Mouse (Mus musculus) CD8-positive naive resting alpha-beta T cell, adult 2 months (primary cell): ENCODE measurements around the gene Tmtc2.

Source experiments
- DNase-seq, 2 experiments: peaks; one replicate each; pipeline ENCODE4 v3.0.0; 2022; ENCODE audit warnings: low read depth in 2 of 2, low spot score in 2 of 2

Tmtc2 gene

DNA sequence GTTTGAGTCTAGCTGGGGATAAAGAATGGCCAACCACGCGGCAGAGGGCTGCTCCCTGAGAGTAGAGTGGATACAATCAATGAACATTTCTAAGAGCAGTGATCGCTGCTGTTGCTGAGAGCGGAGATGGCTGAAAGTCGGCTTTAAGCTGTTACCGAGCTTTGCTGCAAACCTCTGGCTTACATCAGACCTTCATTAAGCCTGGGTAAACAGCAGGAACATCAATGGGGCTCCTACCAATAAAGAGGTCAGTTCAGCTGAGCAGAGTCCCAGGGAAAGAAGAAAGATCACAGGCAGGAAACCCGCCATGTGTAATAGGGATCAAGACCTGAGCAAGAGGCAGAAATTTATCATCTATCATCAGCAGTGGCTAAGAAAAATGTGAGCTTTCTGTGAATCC lies 72.5 kb downstream of the Tmtc2 start:
- DNase-seq = no peak

DNA sequence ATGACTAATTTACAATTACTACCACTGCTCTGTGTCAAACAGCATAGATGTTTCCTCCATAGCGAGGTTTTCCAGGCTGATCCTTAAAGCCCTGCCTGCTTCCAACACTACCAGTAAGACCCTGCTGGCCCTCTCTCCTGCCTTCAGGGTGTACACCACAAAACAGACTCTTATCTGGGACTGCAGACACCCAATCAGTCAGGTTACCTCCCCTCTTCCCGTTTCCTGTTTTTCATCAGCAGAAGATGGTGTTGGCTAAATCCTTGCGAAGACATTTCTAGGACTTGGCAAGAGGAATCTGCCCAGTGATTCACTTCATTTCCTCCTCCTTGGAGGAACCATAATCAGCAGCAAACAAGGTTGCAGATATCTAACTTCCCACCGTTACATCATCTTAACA lies 73.8 kb downstream of the Tmtc2 start:
- no peak for DNase-seq

DNA sequence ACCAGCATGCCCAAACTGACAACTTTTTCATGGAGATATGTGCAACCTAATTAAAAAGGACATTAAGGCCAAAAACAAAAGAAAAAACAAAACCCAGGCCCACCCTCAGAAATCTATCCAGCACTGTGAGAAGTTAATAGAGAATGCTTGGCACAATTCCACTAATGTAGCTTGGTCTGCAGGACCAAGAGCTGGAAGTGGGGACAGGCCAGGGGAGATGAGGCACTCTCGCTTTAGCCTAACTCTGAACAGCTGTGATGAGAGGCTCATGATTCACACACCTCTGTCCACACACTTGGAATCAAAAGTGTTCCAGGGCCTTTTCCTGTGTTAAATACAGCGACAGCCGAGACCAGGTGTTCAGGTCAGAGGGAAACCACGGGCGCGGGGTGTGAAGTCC lies 79.0 kb downstream of the Tmtc2 start:
- DNase-seq = no peak

DNA sequence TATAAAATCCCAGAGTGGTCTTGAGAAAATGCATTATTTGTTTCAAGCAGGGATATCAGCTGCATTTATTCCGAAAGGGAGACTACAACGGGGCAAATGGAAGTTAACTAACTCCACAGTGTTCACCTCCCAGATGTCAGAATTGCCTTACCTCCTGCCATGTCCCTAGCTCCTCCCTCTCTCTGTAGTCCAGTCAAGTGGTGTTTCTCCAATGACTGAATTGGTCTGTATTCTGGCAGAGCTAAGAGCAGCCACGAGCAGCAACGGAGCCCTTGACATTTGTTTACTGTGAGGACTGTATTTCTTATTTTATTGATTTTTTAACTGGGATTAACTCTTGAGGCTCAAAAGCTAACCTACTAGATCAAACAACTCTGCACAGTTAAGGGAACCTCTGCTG lies 81.8 kb downstream of the Tmtc2 start:
- no peak for DNase-seq

DNA sequence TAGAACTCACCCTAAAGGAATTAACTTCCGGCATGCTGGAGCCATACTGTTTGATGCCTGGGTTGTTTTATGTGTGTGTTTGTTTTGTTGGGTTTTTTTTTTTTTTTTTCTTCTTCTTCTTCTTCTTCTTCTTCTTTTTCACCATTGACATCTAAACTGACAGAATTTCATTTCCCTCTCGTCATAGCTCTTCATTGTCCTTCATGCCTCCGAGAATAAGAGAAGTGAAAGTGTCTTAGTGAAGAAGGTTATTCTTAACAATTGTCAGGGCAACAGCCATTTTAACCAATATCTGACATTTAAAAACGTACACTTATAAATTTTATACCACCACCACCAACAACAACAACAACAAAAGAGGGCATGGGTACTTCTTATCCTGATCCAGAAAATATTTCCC lies 83.5 kb downstream of the Tmtc2 start:
- no peak for DNase-seq

DNA sequence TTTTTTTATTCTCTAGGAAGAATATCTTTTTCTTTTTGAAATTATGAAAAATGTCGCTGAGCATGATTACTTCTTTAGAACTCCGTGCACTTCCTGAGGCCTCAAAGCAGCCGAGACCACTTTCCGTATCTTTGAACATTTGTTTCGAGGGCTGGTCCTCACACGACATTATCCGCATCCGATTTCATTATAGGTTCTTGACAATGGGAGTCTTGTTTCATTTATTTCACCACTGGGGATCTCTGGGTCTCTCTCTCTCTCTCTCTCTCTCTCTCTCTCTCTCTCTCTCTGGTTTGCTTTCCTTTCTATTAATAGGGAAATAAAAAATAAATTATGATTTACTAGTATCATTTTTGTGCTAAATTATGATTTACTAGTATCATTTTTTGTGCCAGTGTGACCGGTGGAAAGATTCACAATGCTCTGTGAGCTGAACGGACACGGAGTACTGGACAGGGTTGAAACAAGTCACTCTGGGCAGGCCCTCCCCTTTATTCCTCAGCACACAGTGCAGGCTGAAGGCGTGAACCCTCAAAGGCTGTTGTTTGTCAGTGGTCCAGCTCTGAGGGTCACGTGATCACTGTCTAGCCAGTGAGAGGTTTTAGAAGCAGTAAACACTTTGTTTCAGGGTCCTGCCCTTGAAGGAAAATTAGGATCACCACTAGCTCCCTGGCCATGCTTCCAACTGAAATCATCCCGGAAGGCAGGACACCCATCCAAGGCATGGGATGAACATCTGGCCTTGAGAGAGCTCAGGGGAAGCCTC lies 84.1 kb downstream of the Tmtc2 start:
- no peak for DNase-seq

DNA sequence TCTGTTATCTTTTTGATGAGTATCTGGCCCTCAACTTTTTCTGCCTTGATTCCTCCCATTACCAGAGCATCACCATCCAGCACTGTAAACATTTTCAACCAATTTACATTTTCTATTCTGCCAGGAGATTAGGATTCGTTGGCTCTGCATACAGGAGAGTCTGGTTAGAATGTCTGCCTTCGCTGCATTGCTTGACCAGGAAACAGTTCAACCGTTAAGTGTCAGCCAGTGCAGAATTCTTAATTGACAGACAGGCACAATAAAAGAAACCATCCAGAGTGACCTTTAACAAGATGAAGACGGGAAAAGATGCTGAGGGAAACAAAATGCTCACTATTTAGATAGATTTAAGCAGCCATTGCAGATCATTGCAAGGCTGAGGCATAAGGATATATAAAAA lies 87.3 kb downstream of the Tmtc2 start:
- DNase-seq = no peak

DNA sequence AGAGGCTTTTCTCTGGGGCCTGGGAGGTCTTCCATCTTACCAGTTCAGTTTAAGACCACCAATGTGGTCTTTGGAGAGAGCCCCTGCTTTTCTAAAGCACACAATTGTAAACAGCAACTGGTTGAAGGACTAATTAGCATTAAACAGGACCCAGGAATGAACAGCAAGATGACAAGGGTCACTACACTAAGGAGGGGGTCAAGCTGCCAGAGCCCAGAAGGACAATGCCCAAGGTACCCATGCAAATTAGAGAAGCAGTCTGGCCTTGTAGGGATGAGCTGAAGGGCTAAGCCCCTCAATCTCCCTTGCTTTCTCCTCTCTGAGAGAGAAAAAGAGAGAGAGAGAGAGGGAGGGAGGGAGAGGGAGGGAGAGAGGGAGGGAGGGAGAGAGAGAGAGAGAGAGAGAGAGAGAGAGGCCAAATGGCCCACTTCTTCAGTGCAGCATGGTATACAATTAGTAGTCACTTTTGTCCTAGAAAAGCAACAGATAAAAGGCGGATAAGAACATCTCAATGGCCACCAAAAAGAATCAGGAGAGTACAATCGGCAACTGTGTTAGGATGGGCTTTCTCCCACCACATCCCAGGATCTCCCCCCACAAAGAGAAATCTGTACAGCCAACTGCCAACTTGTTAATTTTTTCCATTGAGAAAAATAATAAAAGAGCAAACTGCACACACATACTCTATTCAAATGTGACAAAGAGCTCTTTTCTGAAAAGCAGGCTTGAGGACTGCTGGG lies 89.7 kb downstream of the Tmtc2 start:
- no peak for DNase-seq

DNA sequence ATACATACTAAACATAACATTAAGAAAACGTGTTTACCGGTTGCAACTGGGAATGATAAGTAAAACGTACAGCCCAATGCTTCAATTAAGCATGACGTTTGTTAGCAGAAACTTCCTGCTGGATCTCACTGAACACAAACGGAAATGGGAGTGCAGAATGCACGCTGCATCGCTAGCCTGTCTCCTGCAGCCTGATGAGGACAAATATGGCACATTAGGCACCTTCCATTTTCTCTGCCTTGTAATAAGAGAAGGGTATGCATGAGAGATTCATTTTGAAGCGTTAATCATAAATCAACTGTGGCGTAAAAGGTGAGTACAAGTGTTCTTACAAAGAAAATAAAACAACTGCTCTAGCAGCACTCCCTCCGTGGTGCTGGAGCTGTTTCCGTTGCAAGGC lies 94.5 kb downstream of the Tmtc2 start:
- no peak for DNase-seq

DNA sequence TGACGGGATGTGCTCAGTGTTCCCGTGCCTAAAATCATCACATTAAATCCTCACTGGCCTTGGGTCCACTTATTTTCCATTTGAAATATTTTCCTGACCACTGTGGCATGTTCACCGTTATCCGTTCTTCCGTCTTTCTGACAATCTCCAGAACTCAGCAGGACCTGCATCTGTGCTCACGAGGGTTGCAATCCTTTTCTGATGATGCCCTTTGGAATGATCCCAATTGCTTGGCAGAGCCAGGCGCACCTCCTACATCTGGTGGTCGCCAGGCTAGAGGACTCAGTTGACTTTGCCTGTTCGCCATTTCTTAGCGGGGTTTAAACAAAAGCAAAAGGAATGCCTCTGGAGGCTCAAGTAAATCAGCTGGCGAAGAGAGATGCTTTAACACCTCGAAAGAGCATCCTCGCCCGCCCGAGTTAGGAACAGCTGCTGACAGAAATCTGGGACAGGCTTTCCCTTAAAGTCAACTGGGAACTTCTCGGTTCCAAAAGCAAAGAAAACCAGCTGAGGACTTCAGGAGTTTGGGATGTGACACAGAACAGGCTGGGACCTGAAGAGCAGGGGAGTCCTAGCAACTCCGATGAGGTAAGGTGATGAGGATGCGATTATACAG lies 96.5 kb downstream of the Tmtc2 start:
- no peak for DNase-seq

DNA sequence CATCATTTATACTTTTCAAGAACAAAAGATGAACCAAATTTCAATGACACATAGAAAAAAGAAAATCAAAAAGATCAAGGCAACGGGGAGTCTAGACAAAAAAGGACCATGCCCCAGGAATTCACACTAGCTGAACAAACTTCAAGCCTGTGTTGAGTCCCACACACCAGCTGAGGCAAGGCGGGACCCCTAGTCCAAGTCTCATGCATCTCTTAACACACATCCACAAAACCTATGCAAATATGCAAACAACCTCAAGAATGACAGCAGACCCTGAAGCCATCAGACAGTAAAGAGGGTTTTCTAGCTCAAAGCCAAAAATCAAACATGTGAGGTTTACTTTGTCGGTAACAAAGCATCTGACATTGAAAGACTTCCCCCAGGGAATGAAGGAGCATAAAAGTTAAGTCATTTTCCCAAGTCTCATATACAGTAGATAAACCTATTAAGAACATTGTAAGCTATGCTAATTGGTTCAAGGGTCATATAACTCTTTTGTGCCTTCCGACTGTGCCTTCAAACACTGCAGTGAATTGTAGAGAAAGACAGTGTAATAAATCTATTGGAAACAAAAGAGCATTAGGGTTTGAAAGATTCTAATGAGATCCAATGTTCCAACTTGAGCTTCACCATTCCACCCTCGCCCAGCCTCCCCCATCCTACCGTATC lies 100.0 kb downstream of the Tmtc2 start:
- DNase-seq = no peak

DNA sequence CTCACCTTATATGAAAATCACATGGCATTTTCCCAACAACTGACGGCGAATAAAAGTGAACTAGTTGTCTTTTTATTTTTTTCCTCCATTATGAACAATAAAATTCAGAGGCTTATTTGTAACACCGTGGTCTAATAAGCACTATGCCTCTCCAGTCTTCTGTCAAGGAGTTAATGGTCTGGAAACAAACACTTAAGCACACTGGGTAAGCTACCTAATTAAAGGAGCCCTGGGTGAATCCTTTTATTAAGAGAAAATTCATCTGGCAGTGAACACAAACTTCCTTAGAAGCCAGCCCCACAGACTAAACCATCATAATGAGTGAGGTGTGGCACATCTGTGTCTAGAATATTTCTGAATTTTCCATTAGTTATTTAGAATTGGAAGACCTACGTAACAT lies 109.9 kb downstream of the Tmtc2 start:
- no peak for DNase-seq

DNA sequence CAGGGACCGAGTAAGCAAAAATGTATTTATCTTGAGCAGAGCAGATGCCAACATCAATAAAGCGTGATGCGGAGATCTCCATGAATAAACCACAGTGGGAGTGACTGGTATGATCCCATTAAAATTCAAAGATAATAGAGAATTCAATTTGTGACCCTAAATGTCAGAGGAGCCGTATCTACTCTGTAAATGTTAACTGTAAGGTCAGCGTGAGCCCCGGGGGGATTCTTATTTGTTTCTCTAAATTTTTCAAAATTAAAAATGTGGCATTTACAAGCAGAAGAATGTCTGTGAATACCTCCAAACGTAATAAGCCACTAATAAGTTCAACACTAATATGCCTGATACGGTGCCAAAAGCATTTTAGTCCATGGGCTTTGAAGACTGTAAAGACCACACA lies 120.8 kb downstream of the Tmtc2 start:
- no peak for DNase-seq

DNA sequence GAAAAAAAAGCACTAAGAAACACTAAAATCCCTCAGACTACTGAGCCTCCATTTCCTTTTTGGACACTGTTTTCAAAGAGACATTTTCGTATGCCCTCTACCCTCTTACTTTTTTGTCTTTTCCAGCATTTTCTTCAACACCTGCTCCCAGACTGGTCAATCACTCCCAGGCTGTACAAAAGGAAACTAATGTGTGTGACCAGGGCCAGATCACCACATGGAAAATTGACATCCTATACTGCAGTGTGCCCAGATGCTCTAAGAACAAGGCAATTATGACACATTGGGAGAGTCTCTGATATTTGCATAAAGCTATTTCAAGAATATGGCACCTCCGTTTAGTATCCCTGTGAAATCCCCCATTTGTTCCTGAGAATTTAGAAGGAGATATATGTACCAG lies 127.1 kb downstream of the Tmtc2 start:
- no peak for DNase-seq

DNA sequence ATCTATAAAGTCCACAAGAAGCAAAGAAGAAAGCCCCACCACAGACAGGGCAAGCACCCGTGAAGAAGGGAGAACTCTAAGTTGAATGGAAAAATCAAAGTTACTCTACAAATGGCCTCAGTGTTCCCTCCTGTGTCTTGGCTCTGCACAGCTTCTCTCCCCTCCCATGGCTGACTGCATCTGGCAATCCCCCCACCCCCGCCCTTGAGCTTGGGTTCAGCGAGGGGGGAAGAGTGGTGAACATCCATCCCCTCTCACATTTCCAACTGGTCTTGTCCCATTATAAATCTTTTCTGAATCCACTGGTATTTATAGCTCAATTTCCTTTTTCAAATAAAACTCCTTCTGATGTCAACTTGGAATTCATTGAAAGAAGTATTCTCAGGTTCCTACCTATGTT lies 129.9 kb downstream of the Tmtc2 start:
- no peak for DNase-seq

DNA sequence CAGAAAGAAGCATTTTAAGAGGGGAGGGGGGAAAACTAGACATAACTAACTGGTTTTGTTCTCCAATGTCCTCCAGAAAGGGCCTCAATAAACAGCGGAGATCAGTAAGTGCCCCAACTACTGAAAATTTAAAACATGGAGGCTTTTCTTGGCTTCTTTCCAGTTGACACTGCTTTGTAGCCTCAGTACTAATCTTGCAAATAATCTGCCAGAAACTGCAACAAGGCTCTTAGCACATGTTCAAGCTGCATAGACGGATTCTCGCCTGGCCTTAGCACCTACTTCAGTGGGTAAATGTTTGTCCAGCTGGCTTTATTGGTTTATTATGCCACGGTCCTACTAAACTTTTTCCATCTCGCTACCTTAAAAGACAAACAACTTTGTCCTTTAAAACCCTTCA lies 139.4 kb downstream of the Tmtc2 start:
- no peak for DNase-seq

DNA sequence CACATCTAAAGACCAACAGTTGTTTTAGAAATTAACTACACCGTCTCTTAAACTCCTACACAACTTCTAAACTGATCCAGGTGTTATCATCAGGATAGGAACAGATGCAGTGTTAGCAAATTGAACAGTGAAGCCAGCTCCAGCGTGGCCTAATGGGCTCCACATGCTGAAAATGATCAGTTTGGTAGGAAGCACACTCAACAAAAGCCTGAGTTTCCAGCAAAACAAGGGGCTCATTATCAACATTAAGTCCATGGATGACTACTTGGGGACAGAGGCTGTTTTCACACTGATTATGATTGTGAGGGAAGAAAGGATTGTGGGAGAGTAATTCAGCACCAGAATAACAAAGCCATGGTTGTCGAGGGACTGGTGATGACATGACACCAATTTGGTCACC lies 143.4 kb downstream of the Tmtc2 start:
- DNase-seq = no peak

DNA sequence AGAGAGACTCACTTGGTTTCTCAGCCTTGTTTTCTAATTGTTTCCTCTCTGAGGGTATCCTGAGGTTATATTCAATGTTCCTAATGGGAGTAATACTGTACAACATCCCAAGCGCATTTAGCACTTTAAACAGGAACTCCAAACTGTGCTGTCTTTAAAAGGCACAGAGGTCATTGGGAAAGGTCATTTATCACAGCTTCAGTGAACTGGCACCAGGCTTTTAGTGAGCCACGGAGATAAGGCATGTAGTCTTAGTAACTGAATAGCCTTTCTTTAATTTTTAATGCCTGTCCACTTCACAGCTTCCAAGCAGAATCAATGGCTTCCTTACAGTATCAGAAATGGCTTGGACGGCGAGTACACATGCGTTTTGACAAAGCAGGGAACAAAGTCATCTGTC lies 144.0 kb downstream of the Tmtc2 start:
- DNase-seq = no peak

DNA sequence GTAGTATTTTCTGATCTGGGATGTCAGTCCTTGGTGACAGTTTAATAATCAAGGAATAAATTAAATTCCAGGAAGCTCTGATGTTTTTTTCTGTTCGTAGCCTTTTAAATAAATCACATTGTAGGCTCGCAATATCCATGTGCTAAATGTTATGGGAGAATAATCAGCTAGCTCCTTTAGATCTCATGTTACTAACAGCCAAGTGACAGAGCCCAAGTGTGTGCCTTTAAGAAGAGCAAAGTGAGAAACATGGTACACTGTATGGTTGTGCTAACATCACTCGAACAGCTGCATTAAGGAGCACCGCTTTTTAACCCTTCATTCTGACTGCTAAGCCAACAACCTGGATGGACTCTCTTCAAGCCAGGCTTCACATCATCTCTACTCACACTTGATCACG lies 146.2 kb downstream of the Tmtc2 start:
- DNase-seq = no peak

DNA sequence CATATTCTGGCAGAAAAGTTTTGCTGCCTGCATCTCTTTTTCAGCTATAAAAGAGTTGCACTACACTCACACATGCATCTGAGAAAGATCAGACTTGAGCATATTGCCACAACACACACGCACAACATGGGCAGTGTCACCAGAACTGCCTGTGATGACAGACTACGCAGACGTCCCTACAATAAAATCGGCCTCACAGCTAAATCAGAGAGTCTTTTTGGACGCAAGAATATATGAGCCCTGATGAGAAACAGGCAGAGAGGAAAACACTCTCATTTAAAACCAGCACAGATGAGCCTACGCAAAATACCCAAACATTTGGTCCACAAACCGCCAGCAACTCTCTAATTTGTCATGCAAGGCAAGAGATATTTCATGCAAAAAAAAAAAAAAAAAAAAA lies 146.6 kb downstream of the Tmtc2 start:
- no peak for DNase-seq

DNA sequence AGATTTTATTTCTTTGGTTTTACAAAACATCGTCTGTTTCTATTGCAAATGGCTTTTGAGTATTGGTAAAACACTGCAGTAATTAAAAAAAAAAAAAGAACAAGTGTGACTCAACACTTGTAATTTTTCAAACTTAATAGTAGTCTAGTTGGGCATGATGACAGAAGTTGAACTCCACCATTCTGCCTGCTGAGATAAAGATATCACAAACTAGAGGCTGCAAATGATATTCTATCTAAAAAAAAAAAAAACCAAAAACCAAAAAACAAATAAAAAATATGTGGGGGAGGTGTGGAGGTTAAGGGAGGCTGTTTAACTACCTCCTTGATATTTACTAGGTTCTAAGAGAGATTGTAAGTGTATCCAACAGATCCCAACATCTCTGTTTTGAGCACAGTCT lies 149.2 kb downstream of the Tmtc2 start:
- DNase-seq = no peak

DNA sequence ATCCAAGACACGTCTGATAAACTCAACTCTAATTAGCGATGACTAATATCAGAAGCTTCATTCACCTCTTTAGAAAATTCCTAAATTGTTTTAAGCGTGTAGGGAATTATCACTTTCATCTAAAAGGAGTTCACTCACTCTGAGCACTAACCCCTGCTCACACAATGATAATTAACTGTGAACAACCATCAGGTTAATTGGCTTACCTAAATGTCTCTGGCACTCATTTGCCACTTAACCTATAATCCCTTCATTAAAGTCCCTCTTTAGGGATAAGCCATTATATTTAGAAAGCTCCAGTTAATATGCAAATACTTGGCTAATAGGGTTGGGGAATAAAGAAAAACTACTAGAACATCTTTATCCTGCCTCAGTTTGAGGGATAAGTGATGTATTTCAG lies 151.1 kb downstream of the Tmtc2 start:
- no peak for DNase-seq
